Mouse (Mus musculus) megakaryocyte, embryonic 14.5 days (primary cell): Measurements from ENCODE around the gene Slc9a3r2. TPM values are rescaled to one million over a fixed set of nuclear protein-coding genes. Genes with fewer than 3 reads are reported as not detected.
"Not testable (repeated sequence)": the region's sequence is repeated elsewhere in the genome, so short reads cannot be mapped to it uniquely, and the experiment has no call there.

Experiments
- H3K27me3 ChIP-seq: replicated peaks from 2 replicates; pipeline ENCODE3; 2012; ENCODE audit warnings: inconsistent platforms
- H3K36me3 ChIP-seq: replicated peaks from 2 replicates; pipeline ENCODE3; 2012; ENCODE audit warnings: low read length, inconsistent platforms, mixed read lengths
- H3K4me1 ChIP-seq: 2 replicates; pipeline ENCODE4 v1.6.1; 2012; ENCODE audit warnings: inconsistent platforms
- H3K4me3 ChIP-seq: replicated peaks from 2 replicates; pipeline ENCODE3; 2012; ENCODE audit warnings: moderate library complexity, mild to moderate bottlenecking, inconsistent platforms
- H3K9me3 ChIP-seq: 2 replicates; pipeline ENCODE4 v1.6.1; 2012; ENCODE audit warnings: inconsistent platforms
- FLI1 ChIP-seq: IDR thresholded peaks from 2 replicates; pipeline ENCODE4 v1.6.1; 2012; ENCODE audit warnings: low read length, inconsistent platforms, mixed read lengths
- GATA1 ChIP-seq: IDR thresholded peaks from 3 replicates; pipeline ENCODE4 v1.6.1; 2012; ENCODE audit warnings: mixed read lengths, low read length, inconsistent platforms, borderline replicate concordance
- polyA plus RNA-seq: library from polyadenylated mRNA; stranded (reverse); fragments of >175 nt; gene quantifications from 2 replicates; pipeline ENCODE4 v1.2.3, GENCODE M21; 2012; ENCODE audit warnings: low replicate concordance; ENCODE audit not compliant: insufficient read depth

Slc9a3r2 gene
- polyA plus RNA-seq, 1 experiment = 0.85 TPM

DNA sequence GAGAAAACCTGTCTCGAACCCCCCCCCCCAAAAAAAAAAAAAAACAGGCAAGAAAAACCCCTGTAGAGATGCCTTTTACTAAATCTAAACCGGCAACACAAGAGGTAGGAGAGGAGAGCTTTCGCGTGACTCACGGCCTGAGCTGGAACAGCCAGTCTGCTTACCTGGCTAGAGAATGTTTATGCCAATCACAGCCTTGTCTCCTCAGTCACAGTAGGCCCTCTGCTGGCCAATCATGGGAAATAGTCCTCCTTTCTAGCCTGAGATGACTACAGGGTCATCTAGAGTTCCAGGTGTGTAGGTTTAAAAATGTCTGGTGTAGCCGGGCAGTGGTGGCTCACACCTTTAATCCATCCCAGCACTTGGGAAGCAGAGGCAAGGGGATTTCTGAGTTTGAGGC, 17.3 kb upstream of the Slc9a3r2 start:
- no peak for TF ChIP-seq FLI1
- no peak for TF ChIP-seq GATA1
- peaks cover 11% of the 10 kb centered on the region for H3K27me3 ChIP-seq
- H3K9me3 ChIP-seq = no peaks in the 10 kb centered on the region
- H3K4me3 ChIP-seq = no peak overlapping the region
- H3K36me3 ChIP-seq = no peaks in the 10 kb centered on the region
- peaks cover 40% of the 10 kb centered on the region for H3K4me1 ChIP-seq

DNA sequence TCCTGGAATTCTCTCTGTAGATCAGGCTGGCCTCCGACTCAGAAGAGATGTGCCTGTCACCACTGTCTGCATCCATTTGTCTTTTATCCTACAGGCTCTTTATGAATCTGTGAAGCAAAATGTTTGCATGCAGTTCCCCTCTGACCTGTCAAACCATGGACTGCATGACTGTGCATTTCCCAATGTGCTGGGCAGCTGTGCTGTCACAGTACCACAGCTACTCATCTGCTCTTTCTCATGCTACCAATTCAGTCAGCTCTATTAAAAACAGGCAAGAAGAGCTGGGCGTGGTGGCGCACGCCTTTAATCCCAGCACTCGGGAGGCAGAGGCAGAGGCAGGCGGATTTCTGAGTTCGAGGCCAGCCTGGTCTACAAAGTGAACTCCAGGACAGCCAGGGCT, 16.9 kb upstream of the Slc9a3r2 start:
- H3K9me3 ChIP-seq, H3K36me3 ChIP-seq, H3K4me3 ChIP-seq: not testable (repeated sequence)
- peaks cover 36% of the 10 kb centered on the region for H3K4me1 ChIP-seq
- H3K27me3 ChIP-seq = peaks cover 11% of the 10 kb centered on the region

GRCm38 (mm10) chr17:24658017-24658758, 8.1 kb upstream of the Slc9a3r2 start, which contains the start of gene Npw:
Npw (minus strand) TSS chr17:24658457.
- TF ChIP-seq FLI1 (no peak), GATA1 (no peak)
- peaks cover 61% of the 10 kb centered on the region for H3K27me3 ChIP-seq

DNA sequence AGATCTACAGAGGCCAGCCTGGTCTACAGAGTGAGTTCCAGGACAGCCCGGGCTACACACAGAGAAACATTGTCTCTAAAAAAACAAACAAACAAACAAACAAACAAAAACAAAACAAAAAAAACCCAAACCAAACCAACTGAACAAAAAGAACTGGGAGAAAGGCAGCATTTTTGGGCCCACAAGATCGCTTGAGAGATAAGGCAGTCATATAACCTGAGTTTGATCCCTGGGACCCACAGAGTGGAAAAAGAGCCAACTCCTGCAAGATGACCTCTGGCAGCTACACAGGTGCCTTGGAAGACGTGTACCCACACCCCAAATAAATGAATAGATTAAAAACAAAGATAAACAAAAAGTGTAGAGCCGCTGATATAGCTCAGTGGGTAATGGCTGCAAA, 4.8 kb upstream of the Slc9a3r2 start:
- TF ChIP-seq FLI1 = no peak
- TF ChIP-seq GATA1 = no peak
- Histone ChIP-seq H3K27me3 (peaks cover 84% of the 10 kb centered on the region), H3K4me1 (peaks cover 26% of the 10 kb centered on the region), H3K36me3 (no peaks in the 10 kb centered on the region), H3K4me3 (no peak overlapping the region), H3K9me3 (no peaks in the 10 kb centered on the region; the same call in 1 of the 2 replicates)

More at GRCm38 (mm10) chr17:24658017-24658758, 8.1 kb upstream of the Slc9a3r2 start, which contains the start of gene Npw:
- H3K4me1 ChIP-seq = peaks cover 19% of the 10 kb centered on the region
- H3K4me3 ChIP-seq = peak within 1 kb of the TSS; percentile 84
- H3K9me3 ChIP-seq = no peaks in the 10 kb centered on the region
- no peaks in the 10 kb centered on the region for H3K36me3 ChIP-seq

GRCm38 (mm10) chr17:24653967-24654710, 4.0 kb upstream of the Slc9a3r2 start:
- H3K9me3 ChIP-seq = no peaks in the 10 kb centered on the region; the same call in 1 of the 2 replicates
- peaks cover 86% of the 10 kb centered on the region for H3K27me3 ChIP-seq
- TF ChIP-seq GATA1 (no peak), FLI1 (no peak)
- H3K4me1 ChIP-seq = peaks cover 34% of the 10 kb centered on the region
- H3K4me3 ChIP-seq = peak overlapping the region; percentile 65
- H3K36me3 ChIP-seq = no peaks in the 10 kb centered on the region

GRCm38 (mm10) chr17:24651835-24652234, 1.7 kb upstream of the Slc9a3r2 start:
- Histone ChIP-seq H3K27me3 (peaks cover 85% of the 10 kb centered on the region), H3K4me1 (peaks cover 35% of the 10 kb centered on the region), H3K4me3 (no peak overlapping the region), H3K36me3 (no peaks in the 10 kb centered on the region), H3K9me3 (no peaks in the 10 kb centered on the region; the same call in 1 of the 2 replicates)
- TF ChIP-seq GATA1 (no peak), FLI1 (no peak)

DNA sequence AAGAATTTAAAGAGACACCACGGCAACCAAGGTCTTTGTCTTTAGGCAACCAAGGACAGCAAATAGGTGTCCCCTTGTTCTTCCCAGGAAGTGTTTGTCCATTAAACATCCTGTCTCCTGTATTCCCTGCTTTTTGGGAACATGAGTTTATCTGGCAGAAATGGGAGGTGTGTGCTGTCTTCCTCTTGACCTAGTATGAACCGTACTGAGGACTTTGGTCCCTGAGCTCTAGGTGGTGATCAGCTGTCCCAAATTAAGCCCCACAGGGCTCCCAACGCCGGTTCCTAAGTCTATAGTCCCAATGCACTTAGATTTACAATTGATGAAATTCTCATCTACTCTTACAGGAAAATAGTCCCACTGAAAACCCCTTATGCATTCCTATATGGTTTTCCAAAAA, 639 bp upstream of the Slc9a3r2 start:
- Histone ChIP-seq H3K4me3 (no peak overlapping the region), H3K9me3 (no peaks in the 10 kb centered on the region; the same call in 1 of the 2 replicates), H3K4me1 (peaks cover 36% of the 10 kb centered on the region), H3K27me3 (peaks cover 84% of the 10 kb centered on the region), H3K36me3 (no peaks in the 10 kb centered on the region)
- TF ChIP-seq FLI1 = no peak
- TF ChIP-seq GATA1 = no peak

GRCm38 (mm10) chr17:24649581-24650069, 502 bp downstream of the Slc9a3r2 start:
- peaks cover 92% of the 10 kb centered on the region for H3K27me3 ChIP-seq

GRCm38 (mm10) chr17:24648731-24649377, 1.3 kb downstream of the Slc9a3r2 start:
- H3K36me3 ChIP-seq = no peaks in the 10 kb centered on the region
- TF ChIP-seq GATA1 = no peak
- no peak for TF ChIP-seq FLI1
- no peaks in the 10 kb centered on the region; the same call in 1 of the 2 replicates for H3K9me3 ChIP-seq
- H3K4me3 ChIP-seq = no peak overlapping the region
- peaks cover 92% of the 10 kb centered on the region for H3K27me3 ChIP-seq
- peaks cover 52% of the 10 kb centered on the region for H3K4me1 ChIP-seq

More at GRCm38 (mm10) chr17:24649581-24650069, 502 bp downstream of the Slc9a3r2 start:
- peak overlapping the region; percentile 90 for H3K4me3 ChIP-seq
- no peaks in the 10 kb centered on the region for H3K36me3 ChIP-seq
- H3K4me1 ChIP-seq = peaks cover 47% of the 10 kb centered on the region
- TF ChIP-seq FLI1 = no peak
- no peak for TF ChIP-seq GATA1
- no peaks in the 10 kb centered on the region; the same call in 1 of the 2 replicates for H3K9me3 ChIP-seq

DNA sequence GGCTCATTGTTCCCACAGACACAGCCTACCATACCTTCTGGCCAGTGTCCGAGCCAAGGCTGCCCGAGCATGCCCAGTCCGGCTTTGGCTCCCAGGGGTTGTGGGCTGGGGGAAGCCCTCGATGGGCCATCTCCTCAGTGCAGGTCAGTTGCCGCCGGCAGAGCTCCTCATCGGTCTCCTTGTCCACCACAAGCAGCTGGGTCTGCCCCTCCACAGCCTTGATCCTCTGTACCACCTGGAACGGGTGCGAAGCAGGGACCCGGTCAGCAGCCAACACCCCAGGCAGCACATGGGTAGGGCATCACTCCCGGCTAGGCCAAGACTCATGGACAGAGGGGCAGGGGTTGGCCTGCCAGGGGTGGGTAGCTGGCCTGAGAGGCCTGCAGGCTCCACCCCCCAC, 2.6 kb downstream of the Slc9a3r2 start:
- no peaks in the 10 kb centered on the region; the same call in 1 of the 2 replicates for H3K9me3 ChIP-seq
- peaks cover 96% of the 10 kb centered on the region for H3K27me3 ChIP-seq
- peaks cover 51% of the 10 kb centered on the region for H3K4me1 ChIP-seq
- no peak overlapping the region for H3K4me3 ChIP-seq
- TF ChIP-seq GATA1 (no peak), FLI1 (no peak)
- no peaks in the 10 kb centered on the region for H3K36me3 ChIP-seq
